In genomic region chr13:24945567-24945966, GRCm38 (mm10) we compare ENCODE assay signal across 8 mouse cellular contexts. TPM values are rescaled to one million over a fixed set of nuclear protein-coding genes. Genes with fewer than 3 reads are reported as not detected.
A peak's percentile ranks its signal among the peaks of the same experiment; 100 is the strongest.
DNase-seq lines count a peak whose midpoint lies in the region; ATAC-seq and TF ChIP-seq lines count a peak whose summit lies in the region.

No protein-coding gene starts in this region.

- no peaks in the 10 kb centered on the region for H3K36me3 ChIP-seq in lung, embryonic 14.5 days (ENCODE audit: insufficient read depth)
- H3K36me3 ChIP-seq in embryonic facial prominence, embryonic 12.5 days: no peaks in the 10 kb centered on the region

- no peaks in the 10 kb centered on the region for H3K27me3 ChIP-seq in lung, embryonic 14.5 days (ENCODE audit: insufficient read depth, low read length)
- no peaks in the 10 kb centered on the region for H3K27me3 ChIP-seq in embryonic facial prominence, embryonic 12.5 days

- no peak overlapping the region for H3K4me3 ChIP-seq in lung, embryonic 14.5 days (ENCODE audit: low read depth, low read length)
- H3K4me3 ChIP-seq in embryonic facial prominence, embryonic 12.5 days: no peak overlapping the region

- intact Hi-C loops in heart, postnatal 36 days (cut with DNase I): no loop called here

- peak; percentile 26 for DNase-seq in cerebellum, adult 9-10 months
- DNase-seq in cerebellum, adult 8-10 months: no peak
- peak; percentile 88 for DNase-seq in lung, embryonic 14.5 days
- DNase-seq in lung, postnatal 25 days (ENCODE audit: low spot score): no peak
- DNase-seq in retina, embryonic 14.5 days (ENCODE audit: low spot score): peak; percentile 31
- no peak for DNase-seq in heart, postnatal 36 days

- H3K9me3 ChIP-seq in lung, embryonic 14.5 days (ENCODE audit: low read depth, low read length): no peaks in the 10 kb centered on the region
- H3K9me3 ChIP-seq in embryonic facial prominence, embryonic 12.5 days: no peaks in the 10 kb centered on the region

- no peaks in the 10 kb centered on the region; the same call in 1 of the 2 replicates for H3K4me1 ChIP-seq in lung, embryonic 14.5 days (ENCODE audit: insufficient read depth)
- H3K4me1 ChIP-seq in embryonic facial prominence, embryonic 12.5 days: no peaks in the 10 kb centered on the region

- no peak for TF ChIP-seq CTCF in lung, embryonic 14.5 days (IDR thresholded peaks at IDR 0.05; ENCODE audit: low read depth)

- peak; percentile 94 for ATAC-seq in lung, embryonic 14.5 days (ENCODE audit: insufficient read depth)
- ATAC-seq in embryonic facial prominence, embryonic 12.5 days (ENCODE audit: insufficient number of reproducible peaks, insufficient read depth, low FRiP score, low TSS enrichment): 0 out of 2 replicates have a peak, but pooled peaks have one; percentile 28
- ATAC-seq in megakaryocyte, adult 5-6 weeks (ENCODE audit: poor library complexity, severe bottlenecking): no peak

- H3K4me2 ChIP-seq in lung, embryonic 14.5 days: no peak overlapping the region
- H3K4me2 ChIP-seq in embryonic facial prominence, embryonic 12.5 days (replicated peaks): no peak overlapping the region

- WGBS in lung, embryonic 14.5 days: 11% methylated on average over 4 of the region's 4 CpGs
- WGBS in embryonic facial prominence, embryonic 12.5 days: 12% methylated on average over 4 of the region's 4 CpGs

- peak overlapping the region; percentile 61 for H3K27ac ChIP-seq in lung, embryonic 14.5 days (ENCODE audit: low read depth)
- H3K27ac ChIP-seq in embryonic facial prominence, embryonic 12.5 days: no peak overlapping the region

- no peak overlapping the region for H3K9ac ChIP-seq in lung, embryonic 14.5 days
- no peak overlapping the region for H3K9ac ChIP-seq in embryonic facial prominence, embryonic 12.5 days

RNA-seq across cellular contexts. Expression of gene Gpld1, which starts 2.6 kb away (rescaled TPM):
- 1.4 and 1.6 TPM in 2 replicates for polyA plus RNA-seq in lung, embryonic 14.5 days (2014; fragmentation: Nextera tagmentation; extraction: Ambion mirVana)
- polyA plus RNA-seq in embryonic facial prominence, embryonic 12.5 days (2016; fragmentation: Nextera tagmentation; extraction: Ambion mirVana): 1.1 TPM in 2 replicates
- total RNA-seq in megakaryocyte, adult 5-6 weeks (2015): 0.66 and 0.91 TPM in 2 replicates
- total RNA-seq in megakaryocyte, adult 5-6 weeks (2017): 1.1 and 1.5 TPM in 2 replicates
- total RNA-seq in heart, postnatal 36 days (2021): 1 to 10 TPM; 1.4 to 2.5 TPM

RNA-seq across cellular contexts. Expression of gene Aldh5a1, which starts 8.1 kb away (rescaled TPM):
- 8.5 and 9.4 TPM in 2 replicates for polyA plus RNA-seq in lung, embryonic 14.5 days (2014; fragmentation: Nextera tagmentation; extraction: Ambion mirVana)
- 8.1 and 8.5 TPM in 2 replicates for polyA plus RNA-seq in embryonic facial prominence, embryonic 12.5 days (2016; fragmentation: Nextera tagmentation; extraction: Ambion mirVana)
- total RNA-seq in megakaryocyte, adult 5-6 weeks (2015): 0.62 and 0.89 TPM in 2 replicates
- 0.89 and 1.1 TPM in 2 replicates for total RNA-seq in megakaryocyte, adult 5-6 weeks (2017)
- total RNA-seq in heart, postnatal 36 days (2021): 10 to 100 TPM; 23.4 to 26.5 TPM

Comparison
In these comparisons a context has a peak if more than half of its experiments do, and no peak if none do; other contexts are left out.
1. DNase-seq: peak in cerebellum, adult 9-10 months (single experiment), lung, embryonic 14.5 days (single experiment) and retina, embryonic 14.5 days (single experiment); none in cerebellum, adult 8-10 months (single experiment), lung, postnatal 25 days (single experiment) and heart, postnatal 36 days (0 of 2).
2. RNA of gene Aldh5a1, which starts 8.1 kb away (total RNA-seq): 23.4 to 26.5 TPM in heart, postnatal 36 days; 0.62 to 1.1 TPM in megakaryocyte, adult 5-6 weeks; every median in the first group is over 10 times any median in the second.